Mouse (Mus musculus): ENCODE results near the gene Sptlc2.

Sptlc2 gene

DNA sequence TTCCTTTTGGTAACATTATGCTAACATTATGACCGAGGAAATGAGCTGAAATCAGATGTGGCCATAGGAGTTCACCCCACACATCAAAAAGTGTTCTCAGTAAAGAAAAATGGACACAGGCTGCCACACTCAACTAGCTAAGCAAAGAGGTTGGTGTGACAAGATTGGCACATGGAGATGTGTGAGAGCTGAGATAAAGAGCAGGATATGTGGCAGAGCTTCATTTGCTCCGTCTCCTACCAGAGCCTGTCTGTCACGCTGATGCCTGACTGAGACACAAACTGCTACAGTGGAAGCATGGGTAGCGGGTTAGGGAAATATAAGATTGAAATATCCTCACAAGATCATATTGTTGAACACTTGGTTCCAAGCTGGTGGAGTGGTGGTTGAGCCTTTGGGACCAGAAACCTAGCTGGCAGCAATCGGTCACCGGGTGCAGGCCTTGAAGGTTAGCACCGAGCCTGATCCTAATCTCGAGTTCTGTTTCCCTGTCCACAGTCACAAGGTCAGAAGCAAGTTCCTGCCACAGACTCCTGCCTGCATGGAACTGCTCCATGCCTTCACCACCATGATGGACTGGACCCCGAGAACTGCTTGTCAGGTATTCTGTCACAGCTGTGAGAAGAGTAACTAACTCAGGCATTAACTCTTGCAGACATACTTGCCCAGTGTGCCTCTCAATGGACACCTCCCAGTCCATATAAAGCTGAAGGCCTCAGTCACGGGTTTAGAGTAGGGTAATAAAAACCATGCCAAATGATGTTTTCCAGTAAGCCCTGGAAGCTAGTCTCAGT, 7.4 kb downstream of the Sptlc2 start:
- Histone ChIP-seq H3K36me3 (ENCODE audit: control insufficient read depth, insufficient read depth, low read length, poor library complexity, severe bottlenecking) (no peaks in the 10 kb centered on the region), H3K27me3 (ENCODE audit: control insufficient read depth, insufficient read depth, low read length, poor library complexity, severe bottlenecking) (no peaks in the 10 kb centered on the region)
- DNase-seq (ENCODE audit: low read depth, low spot score): no peak

DNA sequence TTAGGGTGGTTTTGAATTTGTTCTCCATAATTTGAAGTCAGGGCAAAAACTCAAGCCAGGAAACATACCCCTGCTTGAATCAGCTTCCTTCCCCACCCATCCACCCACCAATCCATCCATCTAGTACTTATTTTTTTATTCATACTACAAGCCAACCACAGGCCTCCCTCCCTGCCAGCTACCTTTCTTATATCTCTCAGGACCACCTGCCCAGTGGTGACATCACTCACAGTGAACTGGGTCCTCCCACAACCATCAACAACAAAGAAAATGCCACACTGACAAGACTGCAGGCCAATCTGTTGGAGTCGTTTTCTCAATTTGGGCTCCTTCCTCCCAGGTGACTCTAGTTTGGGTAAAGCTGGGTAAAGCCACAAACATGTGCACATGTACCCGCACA, 8.7 kb downstream of the Sptlc2 start:
- DNase-seq (ENCODE audit: low read depth, low spot score): no peak
- no peaks in the 10 kb centered on the region for H3K27me3 ChIP-seq (ENCODE audit: control insufficient read depth, insufficient read depth, low read length, poor library complexity, severe bottlenecking)
- no peaks in the 10 kb centered on the region for H3K36me3 ChIP-seq (ENCODE audit: control insufficient read depth, insufficient read depth, low read length, poor library complexity, severe bottlenecking)

DNA sequence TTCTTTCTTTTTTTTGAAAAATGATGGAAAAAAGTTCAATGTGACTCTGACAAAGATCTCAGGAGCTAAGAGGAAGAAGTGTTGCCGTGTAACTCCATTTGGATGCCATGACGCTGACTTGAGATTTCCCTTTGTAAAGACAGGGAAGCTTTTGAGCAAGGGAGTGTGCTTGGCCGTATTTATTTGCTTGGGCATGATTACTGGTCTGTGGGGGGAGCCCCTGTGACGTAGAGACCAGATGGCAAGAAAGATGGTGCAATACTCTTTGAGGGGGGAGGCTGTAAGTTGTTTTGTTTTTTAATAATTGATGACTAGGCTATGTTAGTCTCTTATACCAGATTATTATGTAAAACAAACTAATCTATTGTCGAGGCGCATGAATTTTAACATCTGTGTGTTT, 14.0 kb downstream of the Sptlc2 start:
- no peak for DNase-seq (ENCODE audit: low read depth, low spot score)
- Histone ChIP-seq H3K27me3 (ENCODE audit: control insufficient read depth, insufficient read depth, low read length, poor library complexity, severe bottlenecking) (no peaks in the 10 kb centered on the region), H3K36me3 (ENCODE audit: control insufficient read depth, insufficient read depth, low read length, poor library complexity, severe bottlenecking) (no peaks in the 10 kb centered on the region)

DNA sequence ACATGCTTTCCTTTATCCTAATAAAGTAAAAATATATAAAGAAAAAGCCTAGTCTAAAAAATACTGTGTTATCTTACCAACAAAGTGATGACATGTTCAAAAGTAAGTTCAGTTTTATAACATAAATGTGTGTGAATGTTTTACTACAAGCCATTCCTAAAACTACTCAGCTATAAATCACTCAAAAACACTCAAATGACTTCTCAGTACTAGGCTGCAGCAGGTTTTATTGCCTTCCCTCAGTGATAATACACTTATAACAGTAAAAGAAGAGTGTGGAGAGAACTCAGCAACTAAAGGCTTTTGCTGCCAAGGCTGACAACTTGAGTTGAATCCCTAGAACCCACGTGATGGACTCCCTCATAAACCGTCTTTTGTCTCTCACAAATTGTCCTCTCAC, 18.8 kb downstream of the Sptlc2 start:
- no peaks in the 10 kb centered on the region for H3K27me3 ChIP-seq (ENCODE audit: control insufficient read depth, insufficient read depth, low read length, poor library complexity, severe bottlenecking)
- DNase-seq (ENCODE audit: low read depth, low spot score): no peak
- H3K36me3 ChIP-seq (ENCODE audit: control insufficient read depth, insufficient read depth, low read length, poor library complexity, severe bottlenecking): peaks cover 10% of the 10 kb centered on the region

DNA sequence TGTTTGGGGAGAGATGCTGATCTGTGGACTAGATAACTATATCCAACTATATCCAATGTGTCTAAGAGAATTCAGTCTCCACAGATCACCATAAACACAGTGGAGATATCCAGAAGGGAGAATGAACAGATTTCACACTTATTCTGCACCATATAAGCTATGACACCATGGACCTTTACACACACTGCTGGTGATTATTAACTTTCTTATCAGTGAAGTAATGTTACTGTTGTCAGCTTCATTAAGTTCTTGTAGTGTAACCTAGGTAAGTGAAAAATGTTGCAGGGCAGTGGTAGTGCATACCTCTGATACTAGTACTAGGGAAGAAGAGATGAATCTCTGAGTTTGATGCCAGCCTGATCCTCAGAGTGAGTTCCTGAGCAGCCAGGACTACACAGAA, 20.1 kb downstream of the Sptlc2 start:
- H3K27me3 ChIP-seq (ENCODE audit: control insufficient read depth, insufficient read depth, low read length, poor library complexity, severe bottlenecking): no peaks in the 10 kb centered on the region
- no peak for DNase-seq (ENCODE audit: low read depth, low spot score)
- peaks cover 10% of the 10 kb centered on the region for H3K36me3 ChIP-seq (ENCODE audit: control insufficient read depth, insufficient read depth, low read length, poor library complexity, severe bottlenecking)

DNA sequence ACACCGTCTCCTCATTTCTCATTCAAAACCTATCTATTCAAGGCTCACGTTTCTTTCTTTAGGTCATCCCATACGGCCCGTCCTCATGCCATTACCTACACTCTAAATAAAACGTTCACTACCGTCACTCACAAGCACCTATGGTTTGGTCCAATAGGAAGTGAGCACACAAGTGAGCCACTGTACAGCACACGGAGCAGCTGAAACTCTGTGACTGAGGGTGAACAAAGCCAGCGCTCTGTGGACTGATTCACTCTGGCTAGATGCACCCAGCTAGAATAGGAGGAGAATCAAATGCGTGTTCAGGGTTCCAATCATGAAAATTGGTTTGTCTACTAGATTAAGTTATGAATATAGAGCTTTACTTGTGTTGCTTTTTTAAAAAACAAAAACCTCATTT, 22.5 kb downstream of the Sptlc2 start:
- no peak for DNase-seq (ENCODE audit: low read depth, low spot score)
- no peaks in the 10 kb centered on the region for H3K27me3 ChIP-seq (ENCODE audit: control insufficient read depth, insufficient read depth, low read length, poor library complexity, severe bottlenecking)

DNA sequence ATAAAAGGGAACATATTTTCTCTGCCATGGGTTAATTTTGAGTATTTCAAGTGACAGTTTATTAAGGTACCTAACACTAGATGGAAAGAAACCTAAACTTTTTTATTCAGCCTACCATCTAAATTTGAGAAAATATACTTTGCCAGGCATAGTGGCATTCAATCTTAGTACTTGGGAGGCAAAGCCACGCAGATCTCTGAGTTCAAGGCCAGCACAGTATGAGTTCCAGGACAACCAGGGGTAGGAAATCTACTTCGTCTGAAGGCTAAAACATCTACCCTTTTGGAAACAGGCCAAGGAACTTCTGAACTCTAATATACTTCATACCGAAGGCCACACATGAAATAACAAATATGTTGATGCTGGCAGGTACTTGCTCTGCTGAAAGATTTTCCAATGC, 26.0 kb downstream of the Sptlc2 start:
- DNase-seq (ENCODE audit: low read depth, low spot score): no peak
- Histone ChIP-seq H3K27me3 (ENCODE audit: control insufficient read depth, insufficient read depth, low read length, poor library complexity, severe bottlenecking) (no peaks in the 10 kb centered on the region), H3K36me3 (ENCODE audit: control insufficient read depth, insufficient read depth, low read length, poor library complexity, severe bottlenecking) (peaks cover 4% of the 10 kb centered on the region; the same call in 1 of the 2 replicates)

More for the DNA sequence above, 22.5 kb downstream of the Sptlc2 start:
- H3K36me3 ChIP-seq (ENCODE audit: control insufficient read depth, insufficient read depth, low read length, poor library complexity, severe bottlenecking): peaks cover 10% of the 10 kb centered on the region

DNA sequence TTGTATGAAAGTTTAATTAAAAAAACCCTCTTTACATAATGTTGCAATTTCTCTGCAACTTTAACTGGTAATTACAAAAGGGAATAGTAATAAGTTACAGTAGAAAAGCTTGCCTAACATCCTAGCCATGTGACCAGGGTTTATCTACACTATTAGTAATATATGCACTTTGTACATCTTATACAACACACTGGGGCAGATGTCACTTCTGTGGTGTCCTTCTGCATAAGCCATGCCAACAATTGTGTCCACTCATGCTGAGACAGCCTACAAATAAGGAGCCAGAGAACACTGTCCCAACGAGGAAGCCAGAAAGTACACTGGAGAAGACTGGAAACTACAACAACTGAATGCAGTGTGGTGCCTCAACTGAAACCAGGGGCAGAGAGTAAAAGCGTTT, 40.1 kb downstream of the Sptlc2 start:
- DNase-seq (ENCODE audit: low read depth, low spot score): no peak
- H3K36me3 ChIP-seq (ENCODE audit: control insufficient read depth, insufficient read depth, low read length, poor library complexity, severe bottlenecking): no peaks in the 10 kb centered on the region; the same call in 1 of the 2 replicates
- no peaks in the 10 kb centered on the region for H3K27me3 ChIP-seq (ENCODE audit: control insufficient read depth, insufficient read depth, low read length, poor library complexity, severe bottlenecking)

DNA sequence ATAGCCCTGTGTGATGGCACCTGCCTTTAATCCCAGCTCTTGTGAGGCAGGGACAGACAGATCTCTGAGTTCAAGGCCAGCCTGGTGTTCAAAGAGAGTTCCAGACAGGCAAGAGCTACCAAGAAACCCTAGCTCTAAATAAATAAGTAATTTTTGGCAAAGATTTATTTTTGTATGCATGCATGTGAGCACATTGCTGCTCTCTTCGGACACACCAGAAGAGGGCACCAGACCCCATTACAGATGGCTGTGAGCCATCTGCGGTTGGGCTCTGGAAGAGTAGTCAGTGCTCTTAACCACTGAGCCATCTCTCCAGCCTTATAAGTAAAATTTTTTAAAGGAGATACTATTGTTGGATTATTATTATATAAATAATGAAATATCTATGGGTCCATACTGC, 40.6 kb downstream of the Sptlc2 start:
- Histone ChIP-seq H3K36me3 (ENCODE audit: control insufficient read depth, insufficient read depth, low read length, poor library complexity, severe bottlenecking) (no peaks in the 10 kb centered on the region; the same call in 1 of the 2 replicates), H3K27me3 (ENCODE audit: control insufficient read depth, insufficient read depth, low read length, poor library complexity, severe bottlenecking) (no peaks in the 10 kb centered on the region)
- no peak for DNase-seq (ENCODE audit: low read depth, low spot score)

DNA sequence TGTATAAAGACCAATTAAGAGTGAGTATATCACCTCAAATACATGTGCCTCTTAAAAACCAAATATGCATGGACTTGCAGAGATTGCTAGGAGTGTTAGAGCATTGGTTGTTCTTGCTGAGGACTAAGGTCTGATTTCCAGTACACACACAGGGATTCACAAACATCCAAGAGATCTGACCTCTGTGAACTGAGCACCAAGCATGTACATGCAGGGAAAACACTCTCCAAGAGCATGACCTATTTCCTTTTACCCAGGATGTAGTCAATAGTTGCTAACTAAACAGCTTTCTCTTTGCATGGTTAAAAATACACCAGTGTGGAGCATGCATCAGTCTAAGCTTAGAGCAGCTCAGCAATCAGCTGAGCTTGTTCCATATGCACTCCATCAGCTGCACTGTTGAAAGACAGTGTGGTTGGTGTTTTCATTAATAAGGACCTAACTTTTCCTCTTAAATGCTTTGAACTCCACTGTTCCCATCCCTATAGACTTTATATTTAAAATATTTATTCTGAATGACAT, 45.0 kb downstream of the Sptlc2 start:
- no peaks in the 10 kb centered on the region for H3K27me3 ChIP-seq (ENCODE audit: control insufficient read depth, insufficient read depth, low read length, poor library complexity, severe bottlenecking)
- no peak for DNase-seq (ENCODE audit: low read depth, low spot score)

DNA sequence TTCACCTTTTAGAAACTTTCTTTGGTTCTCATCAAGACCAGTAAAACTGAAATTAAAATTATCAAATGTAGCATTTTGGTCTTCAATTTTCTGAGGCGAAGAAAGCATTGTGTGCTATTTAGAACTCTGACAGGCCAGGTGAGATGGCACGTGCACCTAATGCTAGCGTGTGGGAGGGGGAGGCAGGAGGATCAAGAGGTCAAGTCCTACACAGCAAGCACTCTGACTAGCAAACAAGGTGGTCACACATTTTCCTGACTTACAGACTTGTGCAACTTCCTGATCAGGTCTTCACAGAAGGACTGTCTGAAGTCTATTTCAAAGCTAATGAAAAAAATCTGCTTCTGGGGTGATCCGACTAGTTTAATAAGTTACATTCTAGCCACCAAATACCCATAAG, 50.1 kb downstream of the Sptlc2 start:
- Histone ChIP-seq H3K36me3 (ENCODE audit: control insufficient read depth, insufficient read depth, low read length, poor library complexity, severe bottlenecking) (peaks cover 3% of the 10 kb centered on the region), H3K27me3 (ENCODE audit: control insufficient read depth, insufficient read depth, low read length, poor library complexity, severe bottlenecking) (no peaks in the 10 kb centered on the region)
- no peak for DNase-seq (ENCODE audit: low read depth, low spot score)

More for the DNA sequence above, 45.0 kb downstream of the Sptlc2 start:
- H3K36me3 ChIP-seq (ENCODE audit: control insufficient read depth, insufficient read depth, low read length, poor library complexity, severe bottlenecking): no peaks in the 10 kb centered on the region; the same call in none of the 2 replicates

DNA sequence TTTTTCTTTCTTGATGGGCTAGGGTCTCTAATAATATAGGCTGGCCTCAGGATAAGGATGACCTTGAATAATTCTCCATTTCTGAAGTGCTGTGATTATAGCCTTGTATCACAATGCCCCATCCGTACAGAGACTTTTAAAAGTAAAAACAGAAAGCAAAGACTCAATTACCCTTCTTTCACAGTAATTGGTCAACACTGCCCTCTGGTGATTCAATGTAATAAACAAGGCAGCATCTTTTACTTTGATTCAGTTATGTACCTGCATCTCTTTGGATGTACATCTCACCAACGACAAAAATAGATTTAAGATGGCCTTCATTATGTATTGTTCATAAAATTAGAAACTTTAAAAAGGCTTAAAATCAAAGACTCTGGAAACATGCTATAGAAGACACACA, 53.3 kb downstream of the Sptlc2 start:
- Histone ChIP-seq H3K36me3 (ENCODE audit: control insufficient read depth, insufficient read depth, low read length, poor library complexity, severe bottlenecking) (peaks cover 3% of the 10 kb centered on the region; the same call in 1 of the 2 replicates), H3K27me3 (ENCODE audit: control insufficient read depth, insufficient read depth, low read length, poor library complexity, severe bottlenecking) (no peaks in the 10 kb centered on the region)
- peak; percentile 61 for DNase-seq (ENCODE audit: low read depth, low spot score)

DNA sequence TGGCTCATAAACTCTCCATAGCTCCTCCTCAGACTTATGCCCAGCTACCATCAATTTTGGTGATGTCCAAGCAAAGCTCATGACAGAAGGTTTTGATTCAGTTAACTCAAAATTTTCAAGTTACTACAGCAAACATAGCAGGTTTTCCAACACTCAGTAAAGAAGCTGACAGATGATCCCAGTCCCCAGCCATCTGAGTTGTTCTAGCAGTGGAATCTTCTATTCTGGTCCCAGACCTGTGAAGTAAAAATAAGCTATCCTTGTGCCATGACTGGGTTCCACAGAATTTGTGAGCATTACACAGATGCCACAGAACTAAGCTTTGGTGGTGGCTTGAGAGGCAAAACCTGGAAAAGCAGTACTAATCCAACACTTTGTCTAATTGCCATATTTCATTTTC, 54.4 kb downstream of the Sptlc2 start:
- H3K36me3 ChIP-seq (ENCODE audit: control insufficient read depth, insufficient read depth, low read length, poor library complexity, severe bottlenecking): peaks cover 3% of the 10 kb centered on the region; the same call in 1 of the 2 replicates
- no peak for DNase-seq (ENCODE audit: low read depth, low spot score)
- no peaks in the 10 kb centered on the region for H3K27me3 ChIP-seq (ENCODE audit: control insufficient read depth, insufficient read depth, low read length, poor library complexity, severe bottlenecking)

DNA sequence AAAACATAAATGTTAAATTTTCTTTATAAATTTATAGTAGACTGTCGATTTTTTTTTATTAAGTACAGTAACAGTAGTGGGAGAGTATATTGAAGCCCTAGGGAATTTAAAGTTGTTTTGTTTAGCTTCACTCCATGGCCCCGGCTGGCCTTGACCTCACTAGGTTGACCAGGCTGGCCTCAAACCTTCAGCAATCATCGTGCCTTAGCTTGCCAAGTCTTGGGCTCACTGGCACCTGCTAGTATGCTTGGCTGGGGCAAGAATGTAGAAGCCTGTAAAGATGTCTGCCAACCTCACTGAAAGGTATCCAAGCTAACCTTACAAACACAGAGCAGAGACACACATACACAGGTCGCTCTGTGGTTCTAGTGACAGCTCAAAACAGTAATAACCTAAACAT, 55.6 kb downstream of the Sptlc2 start:
- no peaks in the 10 kb centered on the region for H3K27me3 ChIP-seq (ENCODE audit: control insufficient read depth, insufficient read depth, low read length, poor library complexity, severe bottlenecking)
- H3K36me3 ChIP-seq (ENCODE audit: control insufficient read depth, insufficient read depth, low read length, poor library complexity, severe bottlenecking): peaks cover 3% of the 10 kb centered on the region; the same call in 1 of the 2 replicates
- DNase-seq (ENCODE audit: low read depth, low spot score): no peak

DNA sequence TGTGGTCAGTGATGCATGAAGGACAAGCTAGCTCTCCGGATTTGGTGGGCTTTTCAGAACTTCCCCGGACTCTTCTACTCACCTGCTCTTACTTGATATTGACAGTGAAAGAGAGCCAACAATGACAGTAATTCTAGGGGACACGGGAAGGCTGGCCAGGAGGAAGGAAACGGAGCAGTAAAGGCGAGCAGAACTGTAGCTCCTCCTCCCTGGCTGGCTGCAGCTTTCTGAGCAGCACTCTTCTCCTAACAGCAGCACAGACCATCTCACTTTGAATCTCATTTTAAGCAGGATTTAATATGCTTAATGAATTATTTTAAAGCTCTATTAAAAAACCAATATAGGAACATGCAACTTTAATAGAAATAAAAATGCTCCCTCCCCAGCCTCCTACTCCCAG, 56.2 kb downstream of the Sptlc2 start:
- peaks cover 3% of the 10 kb centered on the region; the same call in 1 of the 2 replicates for H3K36me3 ChIP-seq (ENCODE audit: control insufficient read depth, insufficient read depth, low read length, poor library complexity, severe bottlenecking)
- H3K27me3 ChIP-seq (ENCODE audit: control insufficient read depth, insufficient read depth, low read length, poor library complexity, severe bottlenecking): no peaks in the 10 kb centered on the region
- DNase-seq (ENCODE audit: low read depth, low spot score): no peak
